Mouse (Mus musculus): ENCODE measurements around the gene 4930470P17Rik. TPM values are rescaled to one million over a fixed set of nuclear protein-coding genes. Genes with fewer than 3 reads are reported as not detected.
A peak's percentile ranks its signal among the peaks of the same experiment; 100 is the strongest.

The 4930470P17Rik gene
- total RNA-seq, 2 experiments from 2014 or later = not detected

DNA sequence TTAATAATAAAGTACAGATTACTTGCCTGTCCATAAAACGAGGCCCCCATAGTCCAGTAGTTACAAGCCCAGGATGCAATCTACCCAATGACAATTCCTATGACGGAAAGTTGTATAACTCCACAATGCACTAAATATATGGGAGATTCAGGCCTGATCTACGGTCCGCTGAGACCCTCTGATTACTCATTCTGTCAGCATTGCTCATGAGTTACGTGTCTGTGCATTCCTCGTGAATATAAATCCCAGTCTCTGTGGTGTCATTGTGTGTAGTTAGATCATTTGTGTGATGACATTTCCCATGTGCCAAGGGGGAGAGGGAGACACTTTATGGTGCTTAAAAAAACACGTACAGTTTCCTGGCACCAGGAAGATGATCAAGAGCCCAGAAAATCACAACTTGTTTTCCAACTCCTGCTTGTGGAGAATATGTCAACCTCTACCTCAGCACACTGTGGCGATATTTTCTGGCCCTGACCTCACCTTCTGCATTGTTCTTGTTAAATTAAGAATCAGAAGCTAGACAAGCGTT, 13.4 kb downstream of the 4930470P17Rik start:
- intact Hi-C loops (cut with DNase I) = no loop called here
- DNase-seq (ENCODE audit: low spot score in 2 of 2) = no peak

GRCm38 (mm10) chr2:170584678-170585077, 17.1 kb downstream of the 4930470P17Rik start:
- intact Hi-C loops (cut with DNase I) = no loop called here

DNA sequence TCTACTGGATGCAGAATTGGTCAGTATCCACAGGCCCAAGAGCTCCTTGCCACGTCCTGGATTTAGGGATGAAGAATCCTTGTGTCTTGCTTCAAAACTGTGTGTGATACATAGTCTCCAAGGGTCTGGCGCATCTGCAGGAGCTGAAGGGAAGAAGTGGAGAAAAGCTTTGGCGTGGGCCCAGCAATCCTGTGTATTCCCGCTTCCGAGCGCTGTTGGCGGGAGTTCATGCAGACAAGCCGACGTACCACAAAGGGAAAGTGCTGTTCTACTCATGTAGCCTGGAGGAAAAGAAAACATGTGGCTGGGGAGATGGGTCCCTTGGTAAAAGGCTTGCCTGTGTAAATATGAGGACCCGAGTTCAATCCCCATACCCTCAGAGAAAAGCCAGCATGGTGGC, 22.3 kb downstream of the 4930470P17Rik start:
- peak in 1 of 2 experiments; percentile 36 for DNase-seq (ENCODE audit: low spot score in 2 of 2)
- intact Hi-C loops (cut with DNase I) = no loop called here

More at GRCm38 (mm10) chr2:170584678-170585077, 17.1 kb downstream of the 4930470P17Rik start:
- no peak for DNase-seq (ENCODE audit: low spot score in 2 of 2)

DNA sequence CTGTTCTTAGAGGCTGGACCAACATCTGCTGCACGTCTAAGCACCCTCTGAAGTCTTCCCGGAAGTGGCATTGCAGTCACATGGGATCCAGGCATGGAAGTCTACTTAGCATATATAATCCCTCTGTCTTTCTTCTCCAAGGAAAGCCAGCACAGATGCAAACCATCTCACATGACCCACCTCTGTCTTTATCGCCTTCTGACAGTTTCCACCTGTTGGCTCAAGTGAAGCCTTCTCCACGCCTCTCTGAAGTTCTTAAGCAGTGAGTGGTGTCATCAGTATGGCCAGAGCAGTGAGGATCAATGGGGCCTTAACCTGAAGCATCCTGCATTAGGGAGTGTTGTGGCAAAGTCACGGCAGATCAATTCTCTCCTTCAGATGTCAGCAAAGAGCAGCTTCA, 23.2 kb downstream of the 4930470P17Rik start:
- intact Hi-C loops (cut with DNase I) = no loop called here
- no peak for DNase-seq (ENCODE audit: low spot score in 2 of 2)

DNA sequence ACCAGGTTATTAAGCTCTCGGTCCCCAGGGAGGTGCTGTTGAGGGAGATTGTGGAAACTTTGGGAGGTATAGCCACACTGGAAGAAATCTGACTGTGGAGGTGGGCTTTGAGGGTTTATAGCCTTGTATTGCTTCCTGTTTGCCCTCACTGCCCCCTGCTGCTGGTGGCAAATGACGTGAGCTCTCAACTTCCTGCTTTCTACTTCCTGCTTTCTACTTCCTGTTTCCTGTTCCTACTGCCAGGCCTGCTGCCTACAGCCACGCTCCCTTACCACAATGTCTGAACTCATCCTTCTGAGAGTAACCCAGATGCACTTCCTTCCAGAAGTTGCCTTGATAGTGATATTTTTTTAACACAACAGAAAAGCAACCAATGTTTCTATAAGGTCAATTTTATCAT, 24.3 kb downstream of the 4930470P17Rik start:
- DNase-seq (ENCODE audit: low spot score in 2 of 2) = no peak
- intact Hi-C loops (cut with DNase I) = no loop called here

DNA sequence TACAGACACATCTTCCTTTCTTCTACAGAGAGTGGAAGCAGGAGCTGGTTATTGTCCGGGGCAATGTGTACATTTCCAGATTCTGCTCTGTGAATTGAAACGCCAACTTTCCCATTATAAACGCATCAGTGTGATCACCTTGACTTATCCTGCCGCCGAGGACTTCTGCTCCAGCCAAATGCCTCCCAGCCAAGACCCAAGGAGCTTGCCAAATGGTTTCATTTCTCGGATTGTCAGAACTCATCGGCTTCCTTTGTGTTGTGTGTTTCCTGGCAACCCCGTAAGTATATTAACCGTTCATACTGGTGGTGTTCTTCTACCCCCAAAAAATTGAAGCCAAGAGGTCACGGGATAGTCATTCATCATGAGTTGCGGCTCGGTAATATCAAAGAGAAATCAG, 25.7 kb downstream of the 4930470P17Rik start:
- intact Hi-C loops (cut with DNase I) = no loop called here
- DNase-seq (ENCODE audit: low spot score in 2 of 2) = no peak

DNA sequence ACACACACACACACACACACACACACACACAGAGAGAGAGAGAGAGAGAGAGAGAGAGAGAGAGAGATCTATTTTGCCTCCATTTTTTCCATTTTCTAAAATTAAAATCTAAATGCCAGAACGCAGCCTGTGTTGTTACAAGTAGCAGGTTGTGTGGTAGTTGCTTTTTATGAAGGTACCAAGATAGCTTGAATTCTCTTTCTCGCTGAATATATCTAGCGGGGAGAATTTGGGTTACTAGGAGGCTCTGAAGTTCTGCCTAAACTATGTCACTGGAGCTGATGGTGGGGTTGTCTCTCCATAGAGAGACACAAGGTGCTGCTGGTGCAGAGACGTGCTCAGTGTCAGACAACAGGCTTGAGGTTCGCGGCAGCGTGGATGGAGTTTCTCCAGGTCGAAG, 36.8 kb downstream of the 4930470P17Rik start:
- intact Hi-C loops (cut with DNase I) = no loop called here

GRCm38 (mm10) chr2:170563956-170564855, 37.6 kb downstream of the 4930470P17Rik start:
- intact Hi-C loops (cut with DNase I) = no loop called here
- DNase-seq (ENCODE audit: low spot score in 2 of 2) = no peak

More for the DNA sequence above, 36.8 kb downstream of the 4930470P17Rik start:
- DNase-seq (ENCODE audit: low spot score in 2 of 2) = peak in 1 of 2 experiments; percentile 69

DNA sequence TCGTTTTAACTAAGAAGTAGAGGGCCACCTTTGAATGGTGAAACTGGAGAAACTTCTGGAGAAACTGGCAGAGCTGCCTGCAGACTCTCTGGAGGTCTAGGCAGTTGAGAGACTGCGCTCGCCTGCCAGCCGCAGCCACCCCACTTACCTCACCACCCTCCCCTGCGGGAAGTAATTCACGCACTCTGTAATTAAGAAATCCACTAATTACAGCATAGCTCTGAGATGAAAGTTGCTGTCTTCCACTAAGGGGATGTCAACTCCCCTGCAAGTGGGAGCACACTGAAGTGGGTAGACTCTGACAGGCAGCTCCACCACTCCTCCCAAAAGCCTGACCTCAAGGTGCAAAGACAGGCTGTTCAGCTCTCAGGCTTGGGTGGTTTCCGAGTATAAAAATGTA, 49.7 kb downstream of the 4930470P17Rik start:
- DNase-seq (ENCODE audit: low spot score in 2 of 2) = no peak
- intact Hi-C loops (cut with DNase I) = no loop called here

- intact Hi-C loops (cut with DNase I) = no loop called here
- DNase-seq (ENCODE audit: low spot score in 2 of 2) = peak; percentile 38 to 78
Measured at GRCm38 (mm10) chr2:170550240-170550639, 51.6 kb downstream of the 4930470P17Rik start.

DNA sequence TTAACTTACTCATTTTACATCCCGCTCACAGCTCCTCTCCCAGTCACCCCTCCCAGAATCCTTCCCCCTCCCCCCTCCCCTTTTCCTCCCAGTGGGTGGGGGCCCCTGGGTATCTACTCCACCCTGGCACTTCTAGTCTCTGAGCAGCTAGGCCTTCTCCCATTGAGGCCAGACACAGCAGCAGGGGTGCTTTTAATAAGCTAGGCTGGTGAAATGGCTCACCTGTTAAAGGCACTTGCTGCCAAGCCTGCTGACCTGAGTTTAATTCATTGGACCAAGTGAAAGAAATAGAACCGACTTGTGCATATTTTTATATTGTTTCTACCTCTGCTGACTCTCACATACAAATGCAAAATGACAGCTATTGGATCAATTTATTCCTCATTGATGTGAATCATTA, 52.7 kb downstream of the 4930470P17Rik start:
- no peak for DNase-seq (ENCODE audit: low spot score in 2 of 2)
- intact Hi-C loops (cut with DNase I) = no loop called here

- no peak for DNase-seq (ENCODE audit: low spot score in 2 of 2)
- intact Hi-C loops (cut with DNase I) = no loop called here
Measured at GRCm38 (mm10) chr2:170548046-170548445, 53.8 kb downstream of the 4930470P17Rik start.

DNA sequence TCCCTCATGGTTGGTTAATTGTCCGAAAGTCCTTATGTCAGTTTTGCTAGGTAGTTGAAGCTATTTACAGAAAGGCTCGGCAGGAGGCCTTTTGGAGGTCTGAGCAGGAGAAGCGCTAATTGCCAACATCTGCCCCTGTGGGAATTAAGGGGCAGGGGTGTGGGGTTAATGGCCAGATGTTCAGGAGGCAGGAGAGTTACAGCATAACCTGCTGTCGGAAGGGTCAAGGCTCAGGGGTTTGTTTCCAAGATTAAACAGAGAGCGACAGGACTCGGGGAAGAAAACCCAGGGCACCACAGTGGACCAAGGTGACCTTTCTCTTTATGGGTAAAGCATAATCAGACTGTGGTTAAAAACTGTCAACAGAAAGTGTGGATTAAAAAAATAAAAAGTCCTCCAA, 54.3 kb downstream of the 4930470P17Rik start:
- intact Hi-C loops (cut with DNase I) = no loop called here
- DNase-seq (ENCODE audit: low spot score in 2 of 2) = no peak

GRCm38 (mm10) chr2:170545745-170546144, 56.1 kb downstream of the 4930470P17Rik start:
- no peak for DNase-seq (ENCODE audit: low spot score in 2 of 2)
- intact Hi-C loops (cut with DNase I) = no loop called here

DNA sequence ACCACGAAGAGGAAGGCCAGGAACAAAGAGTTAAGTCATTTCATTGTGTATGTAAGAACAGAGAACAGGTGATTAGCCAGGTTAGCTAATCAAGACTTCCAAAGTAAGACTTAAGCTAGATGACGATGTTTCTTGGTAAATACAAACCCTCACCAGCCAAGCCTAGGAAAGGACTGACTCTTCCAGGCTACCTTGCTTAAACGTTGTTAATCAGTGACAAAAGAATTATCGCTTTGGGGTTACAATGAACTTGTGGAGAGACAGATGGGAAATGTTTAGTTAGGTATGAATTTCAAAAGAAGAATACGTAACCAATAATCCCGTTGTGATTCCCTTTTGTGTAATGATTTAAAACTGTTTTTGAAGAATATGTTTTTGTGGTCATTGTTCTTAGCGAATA, 56.9 kb downstream of the 4930470P17Rik start:
- intact Hi-C loops (cut with DNase I) = no loop called here
- DNase-seq (ENCODE audit: low spot score in 2 of 2) = no peak

GRCm38 (mm10) chr2:170544159-170544558, 57.7 kb downstream of the 4930470P17Rik start:
- intact Hi-C loops (cut with DNase I) = no loop called here
- DNase-seq (ENCODE audit: low spot score in 2 of 2) = no peak

DNA sequence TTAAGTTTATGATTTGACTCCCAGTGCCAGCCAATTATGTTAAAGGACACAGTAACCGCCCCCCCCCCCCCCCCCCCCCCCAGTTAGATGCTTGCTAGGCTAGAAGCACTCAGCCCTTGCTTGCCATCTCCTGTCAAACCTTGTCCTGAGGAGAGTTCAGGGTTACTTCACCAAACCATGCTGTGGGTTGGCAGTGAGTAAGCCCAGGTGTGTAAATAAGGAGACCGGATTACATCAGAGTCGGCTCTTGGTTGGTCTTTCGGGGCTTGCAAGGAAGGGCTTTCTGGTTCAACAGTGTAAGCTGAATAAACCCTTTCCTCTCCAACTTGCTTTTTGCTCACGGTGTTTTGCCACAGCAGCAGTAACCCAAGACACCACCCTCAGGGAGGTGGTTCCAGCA, 58.2 kb downstream of the 4930470P17Rik start:
- no peak for DNase-seq (ENCODE audit: low spot score in 2 of 2)
- intact Hi-C loops (cut with DNase I) = no loop called here

- peak; percentile 74 to 90 for DNase-seq (ENCODE audit: low spot score in 2 of 2)
- intact Hi-C loops (cut with DNase I) = no loop called here
Measured at GRCm38 (mm10) chr2:170539211-170539610, 62.6 kb downstream of the 4930470P17Rik start.

DNA sequence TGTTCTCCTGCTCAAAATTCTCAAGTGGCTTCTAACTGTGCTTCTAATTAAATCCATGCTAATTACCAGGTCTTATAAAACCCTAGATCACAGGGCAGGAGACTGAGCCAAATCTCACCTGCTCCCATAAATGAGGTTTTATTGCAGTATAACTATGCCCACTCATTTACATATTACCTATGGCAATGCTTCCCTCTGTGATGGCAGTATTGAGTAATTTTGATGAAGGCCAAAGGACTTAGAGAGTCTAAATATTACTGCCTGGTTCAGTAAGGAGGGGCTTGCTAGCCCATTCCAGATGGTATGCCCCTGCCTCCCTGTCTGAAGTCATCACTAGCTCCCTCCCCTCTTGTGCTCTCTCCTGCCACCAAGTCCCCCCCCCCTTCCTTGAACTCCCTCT, 66.0 kb downstream of the 4930470P17Rik start:
- DNase-seq (ENCODE audit: low spot score in 2 of 2) = no peak
- intact Hi-C loops (cut with DNase I) = no loop called here

- intact Hi-C loops (cut with DNase I) = no loop called here
- no peak for DNase-seq (ENCODE audit: low spot score in 2 of 2)
Measured at GRCm38 (mm10) chr2:170534803-170535174, 67.0 kb downstream of the 4930470P17Rik start.

DNA sequence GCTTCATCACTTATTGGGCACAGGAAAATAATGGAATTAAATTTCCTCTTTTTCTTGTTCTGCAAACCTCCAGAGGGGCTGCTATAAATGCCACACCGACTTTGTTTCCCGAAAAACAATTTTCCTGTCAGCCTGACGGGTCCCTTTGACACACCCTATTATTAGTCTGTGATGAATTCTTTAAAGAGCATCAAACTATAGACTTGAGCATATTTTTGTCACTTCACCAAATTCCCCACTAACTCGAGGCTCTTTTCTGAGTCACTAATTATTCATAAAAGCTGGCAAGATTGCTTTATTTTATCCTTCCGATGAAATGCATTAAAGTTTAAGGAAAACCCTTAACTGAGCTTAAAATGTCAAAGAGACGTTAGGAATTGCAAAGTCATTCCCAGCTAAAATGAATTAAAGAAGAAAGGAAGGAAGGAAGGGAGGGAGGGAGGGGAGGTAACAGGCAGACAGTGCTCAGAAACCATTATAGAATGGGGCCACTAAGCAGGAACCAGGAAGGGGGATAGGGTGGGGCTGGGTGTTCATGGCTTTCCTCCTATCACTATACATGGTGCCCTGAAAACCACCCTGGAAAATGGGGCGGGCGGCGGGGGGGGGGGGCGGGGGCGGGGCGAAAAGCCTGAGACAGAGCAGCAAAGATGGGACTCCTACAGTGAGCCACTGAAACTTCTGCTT, 67.6 kb downstream of the 4930470P17Rik start:
- intact Hi-C loops (cut with DNase I) = no loop called here
- no peak for DNase-seq (ENCODE audit: low spot score in 2 of 2)
